Mouse (Mus musculus) hindbrain, postnatal 0 days (tissue): ENCODE data around the gene Snx32. TPM values are rescaled to one million over a fixed set of nuclear protein-coding genes. Genes with fewer than 3 reads are reported as not detected.

Experiments used
- ATAC-seq: fragments of 200-750 bp; cut with Nextera tagmentation; 2 replicates; pipeline ENCODE4 v1.8.0; 2017; ENCODE audit warnings: mild to moderate bottlenecking, moderate TSS enrichment, moderate library complexity
- DNase-seq: peaks from one replicate; pipeline ENCODE4 v3.0.0-alpha.2; 2015; ENCODE audit warnings: low spot score
- H3K27ac ChIP-seq: fragments of 300-500 bp; sonication (generic); 2 replicates; pipeline ENCODE4 v1.5.1; 2014; ENCODE audit warnings: mild to moderate bottlenecking
- H3K27me3 ChIP-seq: fragments of 300-500 bp; sonication (generic); 2 replicates; pipeline ENCODE4 v1.6.1; 2014; ENCODE audit warnings: low read length, mixed read lengths; ENCODE audit not compliant: insufficient read depth
- H3K36me3 ChIP-seq: fragments of 300-500 bp; sonication (generic); 2 replicates; pipeline ENCODE4 v1.6.1; 2014; ENCODE audit warnings: low read length, mixed read lengths; ENCODE audit not compliant: insufficient read depth
- H3K4me1 ChIP-seq: fragments of 300-500 bp; sonication (generic); 2 replicates; pipeline ENCODE4 v1.6.1; 2014; ENCODE audit warnings: antibody characterized with exemption, low read length, mixed read lengths; ENCODE audit not compliant: insufficient read depth
- H3K4me2 ChIP-seq: fragments of 300-500 bp; sonication (generic); 2 replicates; pipeline ENCODE4 v1.6.1; 2014; ENCODE audit warnings: low read depth, mild to moderate bottlenecking, low read length, moderate library complexity, mixed read lengths
- H3K4me3 ChIP-seq: fragments of 300-500 bp; sonication (generic); 2 replicates; pipeline ENCODE4 v1.5.1; 2014; ENCODE audit warnings: low read length
- H3K9ac ChIP-seq: fragments of 300-500 bp; sonication (generic); replicated peaks from 2 replicates; pipeline ENCODE4 v1.6.1; 2014; ENCODE audit warnings: mild to moderate bottlenecking, low read length, moderate library complexity, mixed read lengths
- H3K9me3 ChIP-seq: fragments of 300-500 bp; sonication (generic); 2 replicates; pipeline ENCODE4 v1.6.1; 2016; ENCODE audit warnings: low read length, mixed read lengths
- CTCF ChIP-seq: IDR thresholded peaks from 2 replicates; pipeline ENCODE4 v1.5.1; 2016; ENCODE audit warnings: antibody characterized with exemption, control low read depth, low read depth
- WGBS: fragments of 180-500 bp; shearing (Covaris S2); extraction: QIAGEN DNeasy Blood & Tissue Kit; methylation state at CpG from one replicate; pipeline ENCODE4 v1.1.7; 2014; 5-methylcytosine and 5-hydroxymethylcytosine counted together
- polyA plus RNA-seq: library from polyadenylated mRNA; unstranded; fragments of >200 nt; fragmentation: Nextera tagmentation; extraction: Ambion mirVana; gene quantifications from 2 replicates; pipeline ENCODE4 v1.2.1, GENCODE M21; 2015
- total RNA-seq: library from RNA; depleted of rRNA; stranded (reverse); fragments of >200 nt; gene quantifications from 2 replicates; pipeline ENCODE4 v1.2.3, GENCODE M21; 2014

Snx32 gene
- total and polyA plus RNA-seq, 2 experiments from 2014 or later: 75.0 to 78.0 TPM

- Histone ChIP-seq H3K27me3 (no peaks in the 10 kb centered on the region), H3K9me3 (no peaks in the 10 kb centered on the region), H3K27ac (no peak overlapping the region), H3K4me3 (no peak overlapping the region), H3K9ac (no peak overlapping the region), H3K36me3 (peaks cover 35% of the 10 kb centered on the region), H3K4me2 (no peak overlapping the region), H3K4me1 (no peaks in the 10 kb centered on the region)
- DNase-seq (no peak), ATAC-seq (no peak)
- 91% methylated on average over 6 of the region's 6 CpGs for WGBS
- TF ChIP-seq CTCF: no peak
Measured at GRCm38 (mm10) chr19:5466916-5467500, 43.3 kb downstream of the Snx32 start.

- 94% methylated on average over 8 of the region's 8 CpGs for WGBS
- DNase-seq: no peak
- ATAC-seq: no peak
- peaks cover 35% of the 10 kb centered on the region for H3K36me3 ChIP-seq
- H3K9me3 ChIP-seq: no peaks in the 10 kb centered on the region
- no peak overlapping the region for H3K4me2 ChIP-seq
- no peak for TF ChIP-seq CTCF
- no peaks in the 10 kb centered on the region for H3K27me3 ChIP-seq
- no peak overlapping the region for H3K4me3 ChIP-seq
- H3K27ac ChIP-seq: no peak overlapping the region
- H3K9ac ChIP-seq: no peak overlapping the region
- peaks cover 8% of the 10 kb centered on the region for H3K4me1 ChIP-seq
Measured at GRCm38 (mm10) chr19:5465037-5465436, 45.3 kb downstream of the Snx32 start.

- peak; percentile 86 for DNase-seq
- 0 out of 2 replicates have a peak overlapping the region, but pooled peaks have one; percentile 16 for H3K4me3 ChIP-seq
- H3K4me2 ChIP-seq: peak overlapping the region; percentile 45
- H3K27me3 ChIP-seq: no peaks in the 10 kb centered on the region
- H3K9me3 ChIP-seq: no peaks in the 10 kb centered on the region
- ATAC-seq: peak; percentile 44
- 0 out of 2 replicates have a peak overlapping the region, but pooled peaks have one; percentile 19 for H3K9ac ChIP-seq
- H3K4me1 ChIP-seq: peaks cover 8% of the 10 kb centered on the region
- H3K27ac ChIP-seq: peak overlapping the region; percentile 43
- 28% methylated on average over 15 of the region's 15 CpGs for WGBS
- TF ChIP-seq CTCF: peak; percentile 93
- peaks cover 35% of the 10 kb centered on the region for H3K36me3 ChIP-seq
Measured at GRCm38 (mm10) chr19:5463791-5464562, 46.4 kb downstream of the Snx32 start.

DNA sequence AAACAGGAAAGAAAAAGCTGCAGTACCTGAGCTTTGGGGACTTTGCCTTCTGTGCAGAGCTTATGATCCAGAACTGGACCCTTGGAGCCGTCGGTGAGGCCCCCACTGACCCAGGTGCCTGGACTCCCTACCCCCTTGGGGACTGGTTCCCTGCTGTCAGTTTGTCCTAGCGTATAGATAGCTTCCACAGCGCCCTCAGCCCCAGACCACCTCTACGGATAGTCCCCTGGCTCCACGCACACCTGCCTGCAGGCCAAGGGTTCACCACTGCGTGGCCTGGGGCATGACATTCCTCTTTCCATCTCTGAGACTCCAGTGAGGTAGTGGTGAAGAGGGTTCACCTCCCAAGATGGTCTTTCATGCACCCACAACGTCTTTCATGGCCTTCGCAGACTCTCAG lies 47.1 kb downstream of the Snx32 start:
- no peak overlapping the region for H3K4me3 ChIP-seq
- H3K9ac ChIP-seq: no peak overlapping the region
- no peaks in the 10 kb centered on the region for H3K9me3 ChIP-seq
- peaks cover 8% of the 10 kb centered on the region for H3K4me1 ChIP-seq
- no peaks in the 10 kb centered on the region for H3K27me3 ChIP-seq
- peaks cover 35% of the 10 kb centered on the region for H3K36me3 ChIP-seq
- DNase-seq (no peak), ATAC-seq (no peak)
- no peak overlapping the region for H3K4me2 ChIP-seq
- WGBS: 90% methylated on average over 9 of the region's 9 CpGs
- TF ChIP-seq CTCF: no peak
- no peak overlapping the region for H3K27ac ChIP-seq

GRCm38 (mm10) chr19:5461411-5461810 lies 48.9 kb downstream of the Snx32 start:
- Histone ChIP-seq H3K27ac (no peak overlapping the region), H3K9me3 (no peaks in the 10 kb centered on the region), H3K27me3 (no peaks in the 10 kb centered on the region), H3K4me1 (peaks cover 13% of the 10 kb centered on the region), H3K9ac (peak overlapping the region; percentile 73), H3K36me3 (peaks cover 25% of the 10 kb centered on the region), H3K4me2 (peak overlapping the region; percentile 79), H3K4me3 (peak overlapping the region; percentile 62)
- no peak for ATAC-seq
- TF ChIP-seq CTCF: no peak
- DNase-seq: no peak
- WGBS: 81% methylated on average over 6 of the region's 6 CpGs

GRCm38 (mm10) chr19:5460465-5460911 lies 49.9 kb downstream of the Snx32 start, which contains the start of gene Fibp:
Gene Fibp (plus strand): TSS chr19:5460615.
- Histone ChIP-seq H3K4me1 (peaks cover 20% of the 10 kb centered on the region), H3K4me3 (peak within 1 kb of the TSS; percentile 62), H3K27ac (peak within 1 kb of the TSS; percentile 65), H3K4me2 (peak within 1 kb of the TSS; percentile 79), H3K27me3 (no peaks in the 10 kb centered on the region), H3K9ac (peak within 1 kb of the TSS; percentile 73), H3K9me3 (no peaks in the 10 kb centered on the region), H3K36me3 (peaks cover 18% of the 10 kb centered on the region; the same call in 1 of the 2 replicates)
- DNase-seq: peak; percentile 96
- ATAC-seq: peak; percentile 71
- under 1% methylated on average over 32 of the region's 32 CpGs for WGBS
- no peak for TF ChIP-seq CTCF
